Mouse (Mus musculus): ENCODE results near the gene Notum. TPM values are rescaled to one million over a fixed set of nuclear protein-coding genes. Genes with fewer than 3 reads are reported as not detected.

Notum gene
- total and polyA plus RNA-seq, 3 experiments: 0.23 to 0.35 TPM; not detected in 1

DNA sequence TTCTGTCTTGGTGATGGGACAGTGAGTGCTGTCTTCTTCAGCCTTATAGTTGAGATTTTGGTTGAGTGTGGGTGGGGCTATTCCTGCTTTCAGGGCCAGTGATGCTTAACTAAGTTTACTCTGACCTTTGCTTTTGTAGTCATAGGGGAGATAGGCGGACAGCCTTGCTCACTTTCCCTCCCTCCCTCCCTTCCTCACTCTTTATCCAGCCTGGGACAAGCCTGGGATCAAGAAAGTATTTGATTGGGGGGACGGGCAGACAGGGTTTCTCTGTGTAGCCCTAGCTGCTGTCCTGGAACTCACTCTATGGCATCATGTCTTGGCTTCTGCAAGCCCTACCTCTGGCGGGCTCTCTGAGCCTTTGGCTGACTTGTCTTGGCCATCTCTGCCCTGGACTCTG is 32.5 kb upstream of the Notum start:
- no peak for TF ChIP-seq CTCF (IDR thresholded peaks at IDR 0.05)
- no peak for TF ChIP-seq EP300 (IDR thresholded peaks at IDR 0.05; ENCODE audit: insufficient read depth, low read depth, low read length)
- no peak for TF ChIP-seq POLR2A (IDR thresholded peaks at IDR 0.05; ENCODE audit: insufficient read depth, low read depth, low read length)
- Histone ChIP-seq H3K4me1 (ENCODE audit: control insufficient read depth, insufficient read depth, low read length) (peaks cover 4% of the 10 kb centered on the region), H3K36me3 (ENCODE audit: control insufficient read depth, insufficient read depth, low read length) (no peaks in the 10 kb centered on the region), H3K27me3 (ENCODE audit: control insufficient read depth, insufficient read depth, low read length) (no peaks in the 10 kb centered on the region), H3K4me3 (no peak overlapping the region), H3K9ac (ENCODE audit: low read depth, low read length) (no peak overlapping the region), H3K27ac (no peak overlapping the region), H3K79me2 (replicated peaks; ENCODE audit: control insufficient read depth, insufficient read depth, low read length) (0 out of 2 replicates have a peak, but pooled peaks cover 1% of the 10 kb centered on the region)
- WGBS: 88% methylated on average over 3 of the region's 3 CpGs
- intact Hi-C loops (cut with DNase I): no loop called here
- no peak for DNase-seq

DNA sequence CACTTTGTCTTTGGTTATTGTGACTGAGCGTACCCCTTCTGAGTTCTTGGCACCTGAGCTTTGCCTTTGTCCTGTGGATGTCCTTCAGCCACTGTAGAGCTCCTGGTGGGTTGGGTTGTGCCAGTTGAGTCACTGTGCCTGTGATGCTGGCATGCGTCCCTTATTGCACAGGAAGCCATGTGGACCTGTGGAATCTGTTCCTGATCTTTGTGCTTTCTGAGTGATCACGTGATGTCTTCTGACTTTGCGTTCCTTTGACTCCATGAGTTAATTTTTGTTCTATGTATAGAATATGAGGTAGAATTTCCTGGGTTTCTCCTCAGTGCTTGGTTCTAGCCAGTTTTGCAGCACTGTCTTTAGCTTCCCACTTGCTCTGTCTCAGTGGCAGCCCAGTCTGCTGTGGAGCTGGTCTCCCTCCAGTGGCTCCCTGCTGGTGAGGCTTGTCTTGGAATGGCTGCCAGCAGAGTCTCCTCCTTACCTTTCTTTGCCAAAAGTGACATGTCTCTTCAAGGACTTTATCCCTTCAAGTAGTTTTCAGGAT is 31.6 kb upstream of the Notum start:
- Histone ChIP-seq H3K27me3 (ENCODE audit: control insufficient read depth, insufficient read depth, low read length) (no peaks in the 10 kb centered on the region), H3K4me3 (no peak overlapping the region), H3K79me2 (replicated peaks; ENCODE audit: control insufficient read depth, insufficient read depth, low read length) (0 out of 2 replicates have a peak, but pooled peaks cover 1% of the 10 kb centered on the region), H3K9ac (ENCODE audit: low read depth, low read length) (no peak overlapping the region), H3K36me3 (ENCODE audit: control insufficient read depth, insufficient read depth, low read length) (no peaks in the 10 kb centered on the region), H3K4me1 (ENCODE audit: control insufficient read depth, insufficient read depth, low read length) (peaks cover 4% of the 10 kb centered on the region), H3K27ac (no peak overlapping the region)
- DNase-seq: no peak
- intact Hi-C loops (cut with DNase I): no loop called here
- no peak for TF ChIP-seq EP300 (IDR thresholded peaks at IDR 0.05; ENCODE audit: insufficient read depth, low read depth, low read length)
- no peak for TF ChIP-seq CTCF (IDR thresholded peaks at IDR 0.05)
- no peak for TF ChIP-seq POLR2A (IDR thresholded peaks at IDR 0.05; ENCODE audit: insufficient read depth, low read depth, low read length)
- 49% methylated on average over 4 of the region's 4 CpGs for WGBS

DNA sequence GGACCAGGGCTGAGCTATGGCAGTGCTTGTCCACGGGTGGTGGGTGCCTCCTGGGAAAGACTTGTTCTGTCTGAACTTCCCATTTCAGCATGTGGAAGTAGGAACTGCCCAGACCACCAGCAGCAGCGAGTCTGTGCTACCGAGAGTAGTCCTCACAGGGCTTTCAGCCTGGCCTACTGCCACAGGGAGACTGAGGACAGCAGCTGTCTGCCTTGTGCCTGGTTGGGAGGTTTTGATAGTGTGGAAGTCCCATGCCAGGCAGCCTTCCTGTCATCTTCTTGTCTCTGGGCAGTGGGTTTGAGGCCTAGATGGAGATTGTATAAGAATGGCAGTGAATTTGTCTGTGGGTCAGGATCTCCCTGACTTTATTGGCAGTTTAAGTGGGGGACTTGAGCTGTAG is 28.4 kb upstream of the Notum start:
- no peak for DNase-seq
- TF ChIP-seq EP300 (IDR thresholded peaks at IDR 0.05; ENCODE audit: insufficient read depth, low read depth, low read length): no peak
- TF ChIP-seq CTCF (IDR thresholded peaks at IDR 0.05): no peak
- no peak for TF ChIP-seq POLR2A (IDR thresholded peaks at IDR 0.05; ENCODE audit: insufficient read depth, low read depth, low read length)
- Histone ChIP-seq H3K36me3 (ENCODE audit: control insufficient read depth, insufficient read depth, low read length) (no peaks in the 10 kb centered on the region), H3K27ac (no peak overlapping the region), H3K4me3 (no peak overlapping the region), H3K79me2 (replicated peaks; ENCODE audit: control insufficient read depth, insufficient read depth, low read length) (0 out of 2 replicates have a peak, but pooled peaks cover 1% of the 10 kb centered on the region), H3K27me3 (ENCODE audit: control insufficient read depth, insufficient read depth, low read length) (no peaks in the 10 kb centered on the region), H3K9ac (ENCODE audit: low read depth, low read length) (no peak overlapping the region), H3K4me1 (ENCODE audit: control insufficient read depth, insufficient read depth, low read length) (peaks cover 6% of the 10 kb centered on the region)
- WGBS: 66% methylated on average over 3 of the region's 3 CpGs
- intact Hi-C loops (cut with DNase I): no loop called here

DNA sequence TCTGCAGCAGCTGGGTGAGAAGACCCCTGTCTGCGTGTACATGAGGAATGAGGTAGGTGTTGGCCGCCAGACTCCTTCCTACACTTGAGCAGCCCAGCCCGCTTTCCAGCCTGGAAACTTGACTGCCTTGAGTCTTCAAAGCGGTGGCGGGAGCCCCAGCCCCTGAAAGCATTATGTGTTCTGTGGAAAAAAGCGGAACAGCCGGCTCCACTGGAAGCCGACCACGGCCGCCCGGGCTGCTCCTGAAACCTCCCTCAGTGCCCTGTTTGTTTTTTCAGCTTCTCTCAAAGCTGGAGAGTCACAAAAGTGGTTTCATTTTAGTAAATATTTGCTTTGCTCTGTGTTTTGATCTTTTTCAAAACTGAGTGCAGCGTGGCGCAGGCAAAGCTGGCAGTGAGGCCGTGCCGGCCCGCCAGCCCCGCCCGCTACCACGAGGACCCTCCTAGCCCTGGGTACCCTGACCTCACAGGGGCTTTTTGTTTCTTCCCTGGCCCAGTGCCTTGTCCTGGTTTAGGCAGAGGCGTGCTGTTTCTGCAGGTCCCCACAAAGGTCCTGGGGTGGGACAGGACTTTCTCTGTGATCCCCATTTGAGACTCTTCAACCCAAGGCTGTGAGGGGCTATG is 25.8 kb upstream of the Notum start:
- Histone ChIP-seq H3K9ac (ENCODE audit: low read depth, low read length) (no peak overlapping the region), H3K4me1 (ENCODE audit: control insufficient read depth, insufficient read depth, low read length) (peaks cover 2% of the 10 kb centered on the region; the same call in 1 of the 2 replicates), H3K27me3 (ENCODE audit: control insufficient read depth, insufficient read depth, low read length) (no peaks in the 10 kb centered on the region), H3K79me2 (replicated peaks; ENCODE audit: control insufficient read depth, insufficient read depth, low read length) (0 out of 2 replicates have a peak, but pooled peaks cover 1% of the 10 kb centered on the region), H3K27ac (no peak overlapping the region), H3K36me3 (ENCODE audit: control insufficient read depth, insufficient read depth, low read length) (no peaks in the 10 kb centered on the region), H3K4me3 (no peak overlapping the region)
- WGBS: 95% methylated on average over 20 of the region's 20 CpGs
- no peak for DNase-seq
- TF ChIP-seq CTCF (IDR thresholded peaks at IDR 0.05): no peak
- no peak for TF ChIP-seq EP300 (IDR thresholded peaks at IDR 0.05; ENCODE audit: insufficient read depth, low read depth, low read length)
- no peak for TF ChIP-seq POLR2A (IDR thresholded peaks at IDR 0.05; ENCODE audit: insufficient read depth, low read depth, low read length)
- intact Hi-C loops (cut with DNase I): no loop called here

DNA sequence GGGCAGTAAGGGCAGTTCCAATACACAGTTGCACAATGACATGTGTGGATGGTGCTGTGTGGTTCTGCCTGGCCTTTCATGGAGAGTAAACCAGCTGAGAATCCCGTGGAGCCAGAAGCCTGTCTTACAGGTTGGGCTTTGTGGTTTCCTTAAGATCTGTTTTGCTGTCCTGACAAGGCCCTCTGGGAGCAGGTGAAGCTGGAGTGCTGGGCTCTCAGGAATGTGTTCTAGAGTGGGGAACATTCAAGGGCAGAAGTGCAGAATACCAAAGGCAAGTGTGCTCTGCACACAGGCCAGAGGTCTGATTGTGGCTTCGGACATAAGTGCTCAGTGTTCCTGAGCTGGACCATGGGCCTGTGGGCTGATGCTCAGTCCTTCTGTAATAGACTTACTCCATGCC is 23.7 kb upstream of the Notum start:
- no peaks in the 10 kb centered on the region for H3K36me3 ChIP-seq (ENCODE audit: control insufficient read depth, insufficient read depth, low read length)
- intact Hi-C loops (cut with DNase I): no loop called here
- H3K79me2 ChIP-seq (replicated peaks; ENCODE audit: control insufficient read depth, insufficient read depth, low read length): 0 out of 2 replicates have a peak, but pooled peaks cover 1% of the 10 kb centered on the region
- DNase-seq: no peak
- H3K27me3 ChIP-seq (ENCODE audit: control insufficient read depth, insufficient read depth, low read length): no peaks in the 10 kb centered on the region
- 65% methylated on average over 2 of the region's 2 CpGs for WGBS
- no peak overlapping the region for H3K9ac ChIP-seq (ENCODE audit: low read depth, low read length)
- peaks cover 2% of the 10 kb centered on the region; the same call in 1 of the 2 replicates for H3K4me1 ChIP-seq (ENCODE audit: control insufficient read depth, insufficient read depth, low read length)
- TF ChIP-seq CTCF (IDR thresholded peaks at IDR 0.05) (no peak), POLR2A (IDR thresholded peaks at IDR 0.05; ENCODE audit: insufficient read depth, low read depth, low read length) (no peak), EP300 (IDR thresholded peaks at IDR 0.05; ENCODE audit: insufficient read depth, low read depth, low read length) (no peak)
- no peak overlapping the region for H3K4me3 ChIP-seq
- H3K27ac ChIP-seq: no peak overlapping the region

DNA sequence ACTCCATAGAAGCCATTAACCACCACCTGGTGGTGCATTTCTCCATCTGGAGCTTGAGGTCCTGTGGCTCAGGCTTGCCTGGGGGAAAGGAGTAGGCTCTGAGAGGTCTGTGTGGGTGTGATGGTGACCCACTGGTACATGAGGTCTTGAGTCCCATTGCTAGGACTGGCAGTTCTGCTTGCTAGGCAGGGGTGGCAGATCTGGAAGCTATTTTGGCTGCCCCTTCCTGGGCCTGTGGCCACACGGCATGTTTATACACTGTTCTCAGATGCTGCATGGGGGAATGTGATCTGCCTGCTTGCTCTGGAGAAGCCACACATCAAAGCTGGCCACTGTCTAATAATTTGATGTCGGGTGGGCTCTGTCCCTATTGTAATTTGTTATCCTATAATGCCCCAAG is 23.1 kb upstream of the Notum start:
- Histone ChIP-seq H3K4me1 (ENCODE audit: control insufficient read depth, insufficient read depth, low read length) (peaks cover 2% of the 10 kb centered on the region; the same call in 1 of the 2 replicates), H3K4me3 (no peak overlapping the region), H3K36me3 (ENCODE audit: control insufficient read depth, insufficient read depth, low read length) (no peaks in the 10 kb centered on the region), H3K27me3 (ENCODE audit: control insufficient read depth, insufficient read depth, low read length) (no peaks in the 10 kb centered on the region), H3K79me2 (replicated peaks; ENCODE audit: control insufficient read depth, insufficient read depth, low read length) (no peaks in the 10 kb centered on the region), H3K27ac (no peak overlapping the region), H3K9ac (ENCODE audit: low read depth, low read length) (no peak overlapping the region)
- intact Hi-C loops (cut with DNase I): no loop called here
- no peak for TF ChIP-seq POLR2A (IDR thresholded peaks at IDR 0.05; ENCODE audit: insufficient read depth, low read depth, low read length)
- 0 out of 2 replicates have a peak, but pooled peaks have one; percentile 7 for TF ChIP-seq CTCF (IDR thresholded peaks at IDR 0.05)
- WGBS: 78% methylated on average over 2 of the region's 2 CpGs
- no peak for DNase-seq

All from heart, adult 2 months (tissue).